Mouse (Mus musculus): ENCODE data around the gene Ggact.

- TF ChIP-seq CTCF (IDR thresholded peaks at IDR 0.05; ENCODE audit: borderline replicate concordance, insufficient read depth, low read depth, low read length) (no peak), POLR2A (IDR thresholded peaks at IDR 0.05; ENCODE audit: borderline replicate concordance, insufficient read depth, low read length) (peak; percentile 12; the same call in 1 of the 2 replicates)
Measured at GRCm38 (mm10) chr14:122957941-122958340, 44.4 kb upstream of the Ggact start.

All from cerebellum, adult 2 months (tissue).